Mouse (Mus musculus) forebrain, postnatal 0 days (tissue): ENCODE results near the gene Gas6. TPM values are rescaled to one million over a fixed set of nuclear protein-coding genes. Genes with fewer than 3 reads are reported as not detected.
A peak's percentile ranks its signal among the peaks of the same experiment; 100 is the strongest.

ENCODE experiments used
- ATAC-seq: fragments of 200-750 bp; cut with Nextera tagmentation; 2 replicates; pipeline ENCODE4 v1.8.0; 2017; ENCODE audit warnings: mild to moderate bottlenecking, moderate library complexity
- DNase-seq: peaks from one replicate; pipeline ENCODE4 v3.0.0-alpha.2; 2015
- H3K27ac ChIP-seq: fragments of 300-500 bp; sonication (generic); 2 replicates; pipeline ENCODE4 v1.5.1; 2014; ENCODE audit warnings: low read depth, mild to moderate bottlenecking, antibody characterized with exemption, low read length, moderate library complexity, mixed read lengths
- H3K27me3 ChIP-seq: fragments of 300-500 bp; sonication (generic); 2 replicates; pipeline ENCODE4 v1.6.1; 2014; ENCODE audit warnings: mild to moderate bottlenecking, low read length, mixed read lengths; ENCODE audit not compliant: insufficient read depth
- H3K36me3 ChIP-seq: fragments of 300-500 bp; sonication (generic); 2 replicates; pipeline ENCODE4 v1.6.1; 2014; ENCODE audit warnings: mild to moderate bottlenecking, moderate library complexity; ENCODE audit not compliant: insufficient read depth
- H3K4me1 ChIP-seq: fragments of 300-500 bp; sonication (generic); 2 replicates; pipeline ENCODE4 v1.6.1; 2014; ENCODE audit warnings: antibody characterized with exemption; ENCODE audit not compliant: insufficient read depth
- H3K4me2 ChIP-seq: fragments of 300-500 bp; sonication (generic); 2 replicates; pipeline ENCODE4 v1.6.1; 2014; ENCODE audit warnings: low read depth, mild to moderate bottlenecking, moderate library complexity
- H3K4me3 ChIP-seq: fragments of 300-500 bp; sonication (generic); 2 replicates; pipeline ENCODE4 v1.5.1; 2014; ENCODE audit warnings: low read depth, low read length, mixed read lengths
- H3K9ac ChIP-seq: fragments of 300-500 bp; sonication (generic); 2 replicates; pipeline ENCODE4 v1.6.1; 2014; ENCODE audit warnings: mild to moderate bottlenecking
- H3K9me3 ChIP-seq: fragments of 300-500 bp; sonication (generic); 2 replicates; pipeline ENCODE4 v1.6.1; 2016; ENCODE audit warnings: low read length
- CTCF ChIP-seq: sonication (generic); IDR thresholded peaks from 2 replicates; pipeline ENCODE4 v1.5.1; 2016; ENCODE audit warnings: antibody characterized with exemption, control low read depth, low read depth
- WGBS: fragments of 180-500 bp; shearing (Covaris S2); extraction: QIAGEN DNeasy Blood & Tissue Kit; methylation state at CpG from one replicate; pipeline ENCODE4 v1.1.7; 2014; 5-methylcytosine and 5-hydroxymethylcytosine counted together
- polyA plus RNA-seq: library from polyadenylated mRNA; unstranded; fragments of >200 nt; fragmentation: Nextera tagmentation; extraction: Ambion mirVana; gene quantifications from 2 replicates; pipeline ENCODE4 v1.2.1, GENCODE M21; 2015
- total RNA-seq: library from RNA; depleted of rRNA; stranded (reverse); fragments of >200 nt; gene quantifications from 2 replicates; pipeline ENCODE4 v1.2.3, GENCODE M21; 2014; rRNA removed

Gene Gas6
- total RNA-seq: 64.2 and 65.7 TPM in 2 replicates
- 48.7 and 57.0 TPM in 2 replicates for polyA plus RNA-seq

GRCm38 (mm10) chr8:13493858-13494631 is at the start of gene Gas6:
Gene Gas6, minus strand, starts transcription at chr8:13494490.
- H3K36me3 ChIP-seq: no peaks in the 10 kb centered on the region
- H3K4me1 ChIP-seq: peaks cover 8% of the 10 kb centered on the region; the same call in 1 of the 2 replicates
- H3K9ac ChIP-seq: peak within 1 kb of the TSS; percentile 77
- no peak; the same call in 1 of the 2 replicates for TF ChIP-seq CTCF
- peaks cover 7% of the 10 kb centered on the region for H3K27me3 ChIP-seq
- WGBS: 2% methylated on average over 55 of the region's 64 CpGs
- DNase-seq: peak; percentile 76
- H3K27ac ChIP-seq: peak within 1 kb of the TSS; percentile 70
- H3K4me2 ChIP-seq: peak within 1 kb of the TSS; percentile 78
- peak; percentile 80 for ATAC-seq
- H3K4me3 ChIP-seq: peak within 1 kb of the TSS; percentile 60
- H3K9me3 ChIP-seq: no peaks in the 10 kb centered on the region

GRCm38 (mm10) chr8:13541526-13541925 is 47.2 kb upstream of the Gas6 start:
- Histone ChIP-seq H3K9me3 (0 out of 2 replicates have a peak, but pooled peaks cover 5% of the 10 kb centered on the region), H3K36me3 (no peaks in the 10 kb centered on the region), H3K4me2 (no peak overlapping the region), H3K27ac (no peak overlapping the region), H3K4me3 (no peak overlapping the region), H3K27me3 (no peaks in the 10 kb centered on the region), H3K9ac (no peak overlapping the region), H3K4me1 (peaks cover 5% of the 10 kb centered on the region; the same call in 1 of the 2 replicates)
- DNase-seq (no peak), ATAC-seq (no peak)
- TF ChIP-seq CTCF: no peak
- 66% methylated on average over 5 of the region's 5 CpGs for WGBS

GRCm38 (mm10) chr8:13540122-13540521 is 45.8 kb upstream of the Gas6 start:
- Histone ChIP-seq H3K4me1 (peaks cover 5% of the 10 kb centered on the region; the same call in 1 of the 2 replicates), H3K9me3 (no peaks in the 10 kb centered on the region), H3K4me3 (no peak overlapping the region), H3K27ac (no peak overlapping the region), H3K36me3 (no peaks in the 10 kb centered on the region), H3K9ac (no peak overlapping the region), H3K27me3 (no peaks in the 10 kb centered on the region), H3K4me2 (no peak overlapping the region)
- WGBS: 91% methylated on average over 5 of the region's 5 CpGs
- ATAC-seq: no peak
- TF ChIP-seq CTCF: no peak
- no peak for DNase-seq

GRCm38 (mm10) chr8:13538821-13539220 is 44.5 kb upstream of the Gas6 start:
- Histone ChIP-seq H3K4me1 (peaks cover 5% of the 10 kb centered on the region; the same call in 1 of the 2 replicates), H3K36me3 (no peaks in the 10 kb centered on the region), H3K4me2 (no peak overlapping the region), H3K27me3 (no peaks in the 10 kb centered on the region), H3K9ac (no peak overlapping the region), H3K9me3 (no peaks in the 10 kb centered on the region), H3K4me3 (no peak overlapping the region), H3K27ac (peak overlapping the region; percentile 40; the same call in 1 of the 2 replicates)
- 41% methylated on average over 6 of the region's 6 CpGs for WGBS
- ATAC-seq: peak; percentile 93
- peak; percentile 85 for DNase-seq
- TF ChIP-seq CTCF: peak; percentile 27; the same call in 1 of the 2 replicates

- H3K4me2 ChIP-seq: no peak overlapping the region
- 50% methylated on average over 2 of the region's 2 CpGs for WGBS
- H3K27me3 ChIP-seq: no peaks in the 10 kb centered on the region
- no peak overlapping the region for H3K9ac ChIP-seq
- H3K4me3 ChIP-seq: no peak overlapping the region
- DNase-seq (no peak), ATAC-seq (no peak)
- no peak for TF ChIP-seq CTCF
- no peak overlapping the region for H3K27ac ChIP-seq
- H3K36me3 ChIP-seq: no peaks in the 10 kb centered on the region
- H3K9me3 ChIP-seq: no peaks in the 10 kb centered on the region
- peaks cover 5% of the 10 kb centered on the region; the same call in 1 of the 2 replicates for H3K4me1 ChIP-seq
These were observed 42.8 kb upstream of the Gas6 start for GRCm38 (mm10) chr8:13537102-13537501.

- Histone ChIP-seq H3K4me2 (no peak overlapping the region), H3K36me3 (no peaks in the 10 kb centered on the region), H3K4me3 (no peak overlapping the region), H3K9me3 (no peaks in the 10 kb centered on the region), H3K27me3 (no peaks in the 10 kb centered on the region), H3K4me1 (peaks cover 15% of the 10 kb centered on the region), H3K9ac (no peak overlapping the region), H3K27ac (no peak overlapping the region)
- DNase-seq (no peak), ATAC-seq (no peak)
- TF ChIP-seq CTCF: no peak
- 66% methylated on average over 8 of the region's 8 CpGs for WGBS
These were observed 38.8 kb upstream of the Gas6 start for GRCm38 (mm10) chr8:13533123-13533522.

- Histone ChIP-seq H3K9me3 (no peaks in the 10 kb centered on the region), H3K4me2 (no peak overlapping the region), H3K4me1 (peaks cover 15% of the 10 kb centered on the region), H3K4me3 (no peak overlapping the region), H3K9ac (no peak overlapping the region), H3K36me3 (no peaks in the 10 kb centered on the region), H3K27me3 (no peaks in the 10 kb centered on the region), H3K27ac (no peak overlapping the region)
- WGBS: 50% methylated on average over 9 of the region's 9 CpGs
- DNase-seq: peak; percentile 39
- TF ChIP-seq CTCF: no peak
- ATAC-seq: no peak
These were observed 37.4 kb upstream of the Gas6 start for GRCm38 (mm10) chr8:13531602-13532171.
